Mouse (Mus musculus) embryonic stem cell, embryonic (primary cell): ENCODE data around the gene Cadm1.

Experiments
- CTCF ChIA-PET, 4 experiments: fragments of 300-600 bp in 2 of 4; fragments of 350-600 bp in 2 of 4; sonication (Branson Sonifier 250); formaldehyde crosslinking; loops; one replicate each; lab custom pipeline; 2022; ENCODE audit warnings: inconsistent platforms in 2 of 4; lab: Charles Lee
- POLR2A ChIA-PET, 4 experiments: fragments of 300-600 bp in 2 of 4; fragments of 350-600 bp in 2 of 4; sonication (Branson Sonifier 250); formaldehyde crosslinking; loops; one replicate each; lab custom pipeline; 2022; ENCODE audit warnings: antibody characterized with exemption in 4 of 4, inconsistent platforms in 1 of 4; lab: Charles Lee

Cadm1 gene

GRCm38 (mm10) chr9:47533461-47533860, 3.5 kb downstream of the Cadm1 start:
- CTCF ChIA-PET, result interaction anchor here in 1 of 4 experiments (0.7 kb wide), 1 partner anchor 55 kb away, joined by 3 read pairs; no protein-coding TSS in a partner anchor
- POLR2A ChIA-PET, result interaction anchor here in 2 of 4 experiments (0.9 to 7.2 kb wide), 11 partner anchors 10 to 53 kb away, joined by 3 to 76 read pairs (median 6); no protein-coding TSS in a partner anchor

- POLR2A ChIA-PET, result interaction anchor here in 3 of 4 experiments (0.6 to 7.2 kb wide), 8 partner anchors 10 to 239 kb away, joined by 3 to 76 read pairs (median 3); no protein-coding TSS in a partner anchor
Observed at GRCm38 (mm10) chr9:47534573-47535475, 4.9 kb downstream of the Cadm1 start.

GRCm38 (mm10) chr9:47545245-47545644, 15.3 kb downstream of the Cadm1 start:
- POLR2A ChIA-PET, result interaction anchor here in 2 of 4 experiments (5.6 to 7.6 kb wide), 2 partner anchors 13 to 14 kb away, joined by 32 to 74 read pairs; partner anchors contain the start of gene Cadm1 (in 2 of the 2)
- CTCF ChIA-PET, result no interaction called here

More at GRCm38 (mm10) chr9:47534573-47535475, 4.9 kb downstream of the Cadm1 start:
- CTCF ChIA-PET, result no interaction called here

- ChIA-PET CTCF (no interaction called here), POLR2A (interaction anchor here in 2 of 4 experiments (5.6 to 7.6 kb wide), 2 partner anchors 13 to 14 kb away, joined by 32 to 74 read pairs; partner anchors contain the start of gene Cadm1 (in 2 of the 2))
Observed at GRCm38 (mm10) chr9:47545667-47546066, 15.7 kb downstream of the Cadm1 start.

DNA sequence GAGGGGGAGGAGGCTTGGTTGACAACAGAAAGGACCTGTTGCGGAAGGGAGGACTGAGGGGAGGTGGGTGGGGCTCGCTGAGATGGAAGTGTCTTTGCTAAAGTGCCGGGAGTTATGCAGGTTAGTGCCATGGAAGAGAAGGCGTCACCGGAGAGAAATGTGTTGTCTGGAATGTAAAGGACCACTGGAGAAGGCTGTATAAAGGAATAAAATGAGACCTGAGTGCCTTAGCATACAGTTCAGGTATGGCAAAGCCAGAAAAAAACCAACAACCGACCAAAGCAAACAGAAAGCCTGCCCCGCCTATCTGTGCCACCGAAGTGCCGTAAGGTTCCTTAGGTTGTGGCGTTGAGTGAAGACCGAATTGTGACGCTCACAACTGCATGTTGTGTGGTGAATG, 18.4 kb downstream of the Cadm1 start:
- POLR2A ChIA-PET, result interaction anchor here in 2 of 4 experiments (0.9 to 1.1 kb wide), 2 partner anchors 9 to 17 kb away, joined by 3 read pairs; no protein-coding TSS in a partner anchor
- CTCF ChIA-PET, result interaction anchor here in 1 of 4 experiments (1.7 to 2.2 kb wide), 2 partner anchors 10 to 19 kb away, joined by 3 to 5 read pairs; partner anchors contain the start of gene Cadm1

GRCm38 (mm10) chr9:47548916-47549315, 18.9 kb downstream of the Cadm1 start:
- ChIA-PET POLR2A (interaction anchor here in 2 of 4 experiments (0.9 to 3.7 kb wide), 4 partner anchors 8 to 19 kb away, joined by 3 to 14 read pairs (median 3); partner anchors contain the start of gene Cadm1 (in 1 of the 2)), CTCF (interaction anchor here in 1 of 4 experiments (2.2 kb wide), 1 partner anchor 11 kb away, joined by 5 read pairs; no protein-coding TSS in a partner anchor)

- POLR2A ChIA-PET, result interaction anchor here in 3 of 4 experiments (0.6 to 1.6 kb wide), 5 partner anchors 10 to 35 kb away, joined by 3 to 5 read pairs (median 4); no protein-coding TSS in a partner anchor
- CTCF ChIA-PET, result interaction anchor here in 1 of 4 experiments (0.6 kb wide), 2 partner anchors 325 to 873 kb away, joined by 3 read pairs; no protein-coding TSS in a partner anchor
Observed at GRCm38 (mm10) chr9:47552960-47553575, 23.1 kb downstream of the Cadm1 start.

GRCm38 (mm10) chr9:47560726-47561125, 30.8 kb downstream of the Cadm1 start:
- ChIA-PET CTCF (interaction anchor here in 1 of 4 experiments (0.9 kb wide), 1 partner anchor 27 kb away, joined by 3 read pairs; no protein-coding TSS in a partner anchor), POLR2A (interaction anchor here in 1 of 4 experiments (1.3 kb wide), 1 partner anchor 22 kb away, joined by 3 read pairs; no protein-coding TSS in a partner anchor)

GRCm38 (mm10) chr9:47561596-47561995, 31.6 kb downstream of the Cadm1 start:
- CTCF ChIA-PET, result no interaction called here

GRCm38 (mm10) chr9:47565088-47565487, 35.1 kb downstream of the Cadm1 start:
- POLR2A ChIA-PET, result interaction anchor here in 2 of 4 experiments (0.9 to 1.6 kb wide), 6 partner anchors 12 to 51 kb away, joined by 3 to 5 read pairs (median 3); no protein-coding TSS in a partner anchor

More at GRCm38 (mm10) chr9:47561596-47561995, 31.6 kb downstream of the Cadm1 start:
- POLR2A ChIA-PET, result interaction anchor here in 1 of 4 experiments (1.5 kb wide), 1 partner anchor 28 kb away, joined by 4 read pairs; no protein-coding TSS in a partner anchor

GRCm38 (mm10) chr9:47567873-47568272, 37.9 kb downstream of the Cadm1 start:
- CTCF ChIA-PET, result no interaction called here
- POLR2A ChIA-PET, result interaction anchor here in 2 of 4 experiments (1.0 to 1.5 kb wide), 3 partner anchors 9 to 36 kb away, joined by 3 to 5 read pairs (median 3); no protein-coding TSS in a partner anchor

More at GRCm38 (mm10) chr9:47565088-47565487, 35.1 kb downstream of the Cadm1 start:
- CTCF ChIA-PET, result no interaction called here

- CTCF ChIA-PET, result no interaction called here
- POLR2A ChIA-PET, result no interaction called here
Observed at GRCm38 (mm10) chr9:47570184-47570583, 40.2 kb downstream of the Cadm1 start.

DNA sequence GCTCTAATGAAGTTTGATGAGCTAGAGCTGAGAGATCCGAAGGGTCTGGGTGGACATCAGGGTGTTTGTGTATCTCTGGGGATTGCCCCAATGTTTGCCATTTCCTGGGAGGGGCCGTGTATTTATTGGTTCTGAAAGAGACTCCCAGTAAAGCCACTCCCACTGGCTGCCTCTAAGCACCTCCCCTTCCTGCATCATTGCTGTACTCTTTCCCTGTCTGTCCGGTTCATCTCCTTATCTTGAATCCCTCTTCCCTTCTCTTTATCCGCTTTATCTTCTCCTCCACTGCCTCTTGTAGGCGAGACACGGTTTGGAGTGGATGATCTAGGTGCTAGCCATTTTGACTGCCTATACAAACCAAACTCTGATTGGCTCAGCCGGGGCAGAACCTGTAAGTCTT, 41.5 kb downstream of the Cadm1 start:
- POLR2A ChIA-PET, result interaction anchor here in 1 of 4 experiments (0.7 to 2.2 kb wide), 2 partner anchors 14 to 57 kb away, joined by 3 to 7 read pairs; no protein-coding TSS in a partner anchor

DNA sequence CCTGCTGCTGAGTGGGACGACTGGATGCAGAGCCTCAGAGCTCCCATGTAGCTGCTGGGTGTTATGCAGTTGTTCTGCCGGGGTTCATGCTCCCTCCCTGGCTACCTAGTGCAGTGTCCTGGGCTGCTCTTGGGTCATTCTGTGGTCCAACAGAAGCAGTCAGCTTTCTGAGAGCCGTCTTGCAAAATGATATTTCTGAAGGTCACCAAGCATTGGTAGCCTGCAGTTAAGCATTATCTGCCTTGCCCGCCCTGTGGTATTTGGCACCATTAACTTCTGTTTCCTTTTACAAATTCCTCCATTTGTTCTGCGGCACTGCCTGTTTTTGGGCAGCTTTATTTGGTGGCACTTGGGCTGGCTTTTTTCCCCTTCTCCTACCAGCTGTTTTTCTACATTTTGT, 42.2 kb downstream of the Cadm1 start:
- ChIA-PET CTCF (interaction anchor here in 2 of 4 experiments (0.6 to 1.8 kb wide), 2 partner anchors 16 to 72 kb away, joined by 3 to 5 read pairs; no protein-coding TSS in a partner anchor), POLR2A (interaction anchor here in 2 of 4 experiments (1.1 to 2.2 kb wide), 2 partner anchors 9 to 15 kb away, joined by 4 to 7 read pairs; no protein-coding TSS in a partner anchor)

More for the DNA sequence above, 41.5 kb downstream of the Cadm1 start:
- CTCF ChIA-PET, result interaction anchor here in 1 of 4 experiments (0.6 kb wide), 1 partner anchor 73 kb away, joined by 3 read pairs; no protein-coding TSS in a partner anchor

DNA sequence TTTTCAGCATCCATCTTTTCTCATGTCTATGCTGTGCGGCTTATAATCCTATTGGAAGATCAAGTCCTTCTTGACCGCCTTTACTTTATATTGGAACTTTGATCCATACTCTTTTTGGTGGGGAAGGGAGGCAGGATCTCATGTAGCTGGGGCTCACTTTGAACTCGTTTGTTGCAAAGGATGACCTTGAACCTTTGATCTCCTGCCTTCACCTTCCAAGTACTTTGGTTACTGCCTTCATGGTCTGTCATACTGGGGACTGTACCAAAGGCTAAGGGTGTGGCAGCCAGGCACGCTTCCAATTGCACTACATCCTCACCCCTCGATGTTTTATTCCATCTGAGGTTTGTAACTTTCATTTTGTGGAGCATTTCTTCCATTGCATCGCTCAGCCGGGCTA, 43.5 kb downstream of the Cadm1 start:
- POLR2A ChIA-PET, result interaction anchor here in 2 of 4 experiments (0.9 to 1.1 kb wide), 3 partner anchors 8 to 43 kb away, joined by 3 to 5 read pairs (median 4); partner anchors contain the start of gene Cadm1 (in 1 of the 2)
- CTCF ChIA-PET, result interaction anchor here in 1 of 4 experiments (1.8 kb wide), 1 partner anchor 14 kb away, joined by 5 read pairs; no protein-coding TSS in a partner anchor

DNA sequence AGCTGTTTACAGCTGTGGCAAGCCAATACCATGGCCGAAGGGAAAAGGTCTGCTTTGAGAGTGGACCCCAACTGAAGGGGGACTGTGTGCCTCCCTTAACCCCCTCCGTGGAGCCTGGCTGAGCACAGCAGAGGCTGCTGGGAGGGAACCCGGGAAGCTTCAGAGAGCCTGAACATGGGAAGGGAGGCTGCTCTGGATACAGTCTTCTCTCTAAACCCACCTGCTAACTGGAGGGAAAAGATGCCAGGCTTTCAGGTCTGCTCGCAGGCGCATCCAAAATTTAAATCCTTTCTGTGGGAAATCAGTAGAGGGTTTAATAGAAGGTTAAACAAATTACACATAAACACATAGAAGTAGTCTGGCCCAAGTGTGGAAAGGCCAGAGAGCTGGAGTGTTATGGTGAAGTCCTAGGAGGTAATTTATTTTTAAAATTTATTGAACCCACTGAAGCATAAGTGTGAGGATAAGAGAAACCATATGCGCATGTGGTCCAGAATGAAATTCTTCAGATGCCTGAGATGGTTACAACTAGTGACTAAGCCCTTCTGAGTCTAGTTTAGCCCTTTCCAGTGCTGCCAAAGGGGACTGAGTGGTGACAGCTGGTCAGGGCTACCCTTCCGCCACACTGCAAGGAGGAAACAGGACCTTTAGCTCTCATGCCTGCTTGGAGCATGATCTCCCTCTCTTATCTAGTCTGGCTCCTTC, 44.9 kb downstream of the Cadm1 start:
- CTCF ChIA-PET, result interaction anchor here in 1 of 4 experiments (1.1 kb wide), 1 partner anchor 13 kb away, joined by 3 read pairs; no protein-coding TSS in a partner anchor
- POLR2A ChIA-PET, result interaction anchor here in 2 of 4 experiments (1.2 to 2.4 kb wide), 3 partner anchors 11 to 43 kb away, joined by 3 to 16 read pairs (median 3); no protein-coding TSS in a partner anchor
